Mouse (Mus musculus) spleen, adult 2 months (tissue): Measurements from ENCODE around the gene Wdr63.

ENCODE experiments used
- CTCF ChIP-seq: fragments of 200-500 bp; IDR thresholded peaks from 2 replicates; pipeline ENCODE4 v1.5.1; 2011; ENCODE audit warnings: mild to moderate bottlenecking, inconsistent platforms; ENCODE audit not compliant: insufficient read depth, insufficient read length, insufficient replicate concordance; ENCODE audit errors: extremely low read depth
- POLR2A ChIP-seq: fragments of 200-500 bp; IDR thresholded peaks from 2 replicates; pipeline ENCODE4 v1.6.1; 2011; ENCODE audit warnings: low read depth, low read length, inconsistent platforms

DNA sequence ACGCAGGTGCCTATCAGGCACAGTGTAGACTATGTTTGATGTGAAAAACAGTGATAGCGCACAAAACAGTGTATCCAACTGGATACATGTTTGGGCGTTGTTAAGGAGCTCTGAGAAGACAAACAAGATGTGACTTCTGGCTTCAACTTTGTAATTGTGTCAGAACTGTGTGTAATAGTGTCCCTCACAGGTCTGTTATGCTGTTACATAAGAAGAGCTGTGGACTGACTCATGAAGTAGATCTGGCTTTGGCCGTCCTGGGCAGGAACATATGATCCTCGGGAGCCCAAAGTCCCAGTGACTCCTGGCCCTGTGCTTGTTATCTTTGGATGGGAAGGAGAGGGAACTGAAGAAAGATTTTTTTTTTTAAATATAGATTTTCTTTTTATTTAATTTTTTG, 112.4 kb downstream of the Wdr63 start:
- no peak for TF ChIP-seq CTCF
- no peak for TF ChIP-seq POLR2A
